Mouse (Mus musculus) adrenal gland, postnatal 10 days (tissue): ENCODE measurements around the gene Ahdc1. TPM values are rescaled to one million over a fixed set of nuclear protein-coding genes. Genes with fewer than 3 reads are reported as not detected.

Experiments
- total RNA-seq, 2 experiments: library from RNA; stranded (reverse); gene quantifications; 2 replicates each; pipeline ENCODE4 v1.2.3; 2021

Gene Ahdc1
- total RNA-seq, 2 experiments from 2014 or later: 50.8 to 74.3 TPM

Other genes with a start within 250 kb of the Ahdc1 start
- gene Rpa2, start 242.9 kb upstream of the Ahdc1 start, total RNA-seq: 10 to 100 TPM; 17.6 to 23.2 TPM
- gene Themis2, start 214.9 kb upstream of the Ahdc1 start, total RNA-seq: 1 to 10 TPM; 3.5 to 5.6 TPM
- gene Ppp1r8, start 168.1 kb upstream of the Ahdc1 start, total RNA-seq: 10 to 100 TPM; 41.6 to 44.6 TPM
- gene Stx12, start 126.8 kb upstream of the Ahdc1 start, total RNA-seq: 10 to 100 TPM; 52.0 to 53.2 TPM
- 10 to 100 TPM; 36.9 to 37.0 TPM for gene Fam76a, start 88.7 kb upstream of the Ahdc1 start, total RNA-seq
- gene Fgr, start 37.2 kb upstream of the Ahdc1 start, total RNA-seq: 1 to 10 TPM; 1.3 to 1.6 TPM
- gene Wasf2, start 119.2 kb downstream of the Ahdc1 start, total RNA-seq: 100 to 1,000 TPM; 122 to 123 TPM
- 1 to 10 TPM; 2.2 to 2.4 TPM for gene Cd164l2, start 200.9 kb downstream of the Ahdc1 start, total RNA-seq
- gene Gpr3, start 201.3 kb downstream of the Ahdc1 start, total RNA-seq: under 1 TPM; 0.36 to 0.99 TPM
- 10 to 100 TPM; 17.2 to 36.7 TPM for gene Map3k6, start 229.6 kb downstream of the Ahdc1 start, total RNA-seq